Mouse (Mus musculus): ENCODE data around the gene Olfr68. TPM values are rescaled to one million over a fixed set of nuclear protein-coding genes. Genes with fewer than 3 reads are reported as not detected.
"Not testable (repeated sequence)": the region's sequence is repeated elsewhere in the genome, so short reads cannot be mapped to it uniquely, and the experiment has no call there.

Gene Olfr68
- polyA plus RNA-seq, 2 experiments = 0.02 TPM; not detected in 1

- WGBS (ENCODE audit: insufficient replicate concordance) = 30% methylated on average over 2 of the region's 2 CpGs
- peak overlapping the region; percentile 94 for H3K27ac ChIP-seq
- H3K4me2 ChIP-seq (ENCODE audit: low read depth) = peak overlapping the region; percentile 40
- not testable (repeated sequence) for H3K9me3 ChIP-seq (ENCODE audit: control insufficient read depth, low read length); H3K27me3 ChIP-seq (ENCODE audit: control insufficient read depth, insufficient read depth, low read length); DNase-seq (ENCODE audit: low read depth in 3 of 3, low spot score in 3 of 3); H3K36me3 ChIP-seq (replicated peaks; ENCODE audit: control insufficient read depth, insufficient read depth, low read depth); ATAC-seq (ENCODE audit: insufficient read depth); H3K4me3 ChIP-seq (ENCODE audit: insufficient read depth in 1 of 2, low read depth in 2 of 2, low read length in 2 of 2)
- TF ChIP-seq EP300 (IDR thresholded peaks at IDR 0.05; ENCODE audit: low read depth) = peak; percentile 65
- H3K9ac ChIP-seq (replicated peaks) = peak overlapping the region; percentile 38
- peaks cover 18 to 24% of the 10 kb centered on the region in 2 experiments for H3K4me1 ChIP-seq (replicated peaks; ENCODE audit: control insufficient read depth in 2 of 2, insufficient read depth in 2 of 2, low read length in 1 of 2)
These were observed 28.6 kb upstream of the Olfr68 start for GRCm38 (mm10) chr7:103808120-103808519.

- WGBS (ENCODE audit: insufficient replicate concordance) = 59% methylated on average over 1 of the region's 1 CpGs
- Histone ChIP-seq H3K36me3 (replicated peaks; ENCODE audit: control insufficient read depth, insufficient read depth, low read depth) (no peaks in the 10 kb centered on the region; the same call in 1 of the 2 replicates), H3K4me1 (replicated peaks; ENCODE audit: control insufficient read depth in 2 of 2, insufficient read depth in 2 of 2, low read length in 1 of 2) (peaks cover 18 to 24% of the 10 kb centered on the region in 2 experiments), H3K4me3 (ENCODE audit: insufficient read depth in 1 of 2, low read depth in 2 of 2, low read length in 2 of 2) (no peak overlapping the region), H3K27ac (peak overlapping the region; percentile 76), H3K9ac (replicated peaks) (peak overlapping the region; percentile 28), H3K4me2 (ENCODE audit: low read depth) (no peak overlapping the region), H3K27me3 (ENCODE audit: control insufficient read depth, insufficient read depth, low read length) (no peaks in the 10 kb centered on the region), H3K9me3 (ENCODE audit: control insufficient read depth, low read length) (no peaks in the 10 kb centered on the region)
- DNase-seq (ENCODE audit: low read depth in 3 of 3, low spot score in 3 of 3) (peak in 1 of 3 experiments; percentile 74), ATAC-seq (ENCODE audit: insufficient read depth) (no peak)
- peak; percentile 82 for TF ChIP-seq CTCF (IDR thresholded peaks at IDR 0.05; ENCODE audit: low read depth)
- no peak for TF ChIP-seq EP300 (IDR thresholded peaks at IDR 0.05; ENCODE audit: low read depth)
These were observed 27.4 kb upstream of the Olfr68 start for GRCm38 (mm10) chr7:103806856-103807255.

GRCm38 (mm10) chr7:103792669-103793388 lies 13.3 kb upstream of the Olfr68 start:
- Histone ChIP-seq H3K9ac (replicated peaks) (no peak overlapping the region; the same call in 1 of the 2 replicates), H3K27ac (no peak overlapping the region), H3K4me1 (replicated peaks; ENCODE audit: control insufficient read depth in 2 of 2, insufficient read depth in 2 of 2, low read length in 1 of 2) (peaks cover 0 to 6% of the 10 kb centered on the region in 2 experiments; a peak in 2 of 4 replicates), H3K36me3 (replicated peaks; ENCODE audit: control insufficient read depth, insufficient read depth, low read depth) (no peaks in the 10 kb centered on the region), H3K4me3 (ENCODE audit: insufficient read depth in 1 of 2, low read depth in 2 of 2, low read length in 2 of 2) (no peak overlapping the region), H3K9me3 (ENCODE audit: control insufficient read depth, low read length) (no peaks in the 10 kb centered on the region), H3K27me3 (ENCODE audit: control insufficient read depth, insufficient read depth, low read length) (no peaks in the 10 kb centered on the region), H3K4me2 (ENCODE audit: low read depth) (no peak overlapping the region)
- TF ChIP-seq CTCF (IDR thresholded peaks at IDR 0.05; ENCODE audit: low read depth) (peak; percentile 55; the same call in 1 of the 2 replicates), EP300 (IDR thresholded peaks at IDR 0.05; ENCODE audit: low read depth) (peak; percentile 76)
- 7% methylated on average over 4 of the region's 4 CpGs for WGBS (ENCODE audit: insufficient replicate concordance)
- peak in 1 of 3 experiments; percentile 73 for DNase-seq (ENCODE audit: low read depth in 3 of 3, low spot score in 3 of 3)
- ATAC-seq (ENCODE audit: insufficient read depth) = peak; percentile 91

- Histone ChIP-seq H3K4me2 (ENCODE audit: low read depth) (no peak within 1 kb of the TSS), H3K27ac (no peak within 1 kb of the TSS), H3K36me3 (replicated peaks; ENCODE audit: control insufficient read depth, insufficient read depth, low read depth) (no peaks in the 10 kb centered on the region), H3K27me3 (ENCODE audit: control insufficient read depth, insufficient read depth, low read length) (no peaks in the 10 kb centered on the region), H3K4me1 (replicated peaks; ENCODE audit: control insufficient read depth in 2 of 2, insufficient read depth in 2 of 2, low read length in 1 of 2) (peaks cover 0 to 6% of the 10 kb centered on the region in 2 experiments; a peak in 2 of 4 replicates), H3K4me3 (ENCODE audit: insufficient read depth in 1 of 2, low read depth in 2 of 2, low read length in 2 of 2) (no peak within 1 kb of the TSS), H3K9me3 (ENCODE audit: control insufficient read depth, low read length) (no peaks in the 10 kb centered on the region), H3K9ac (replicated peaks) (no peak within 1 kb of the TSS; the same call in 1 of the 2 replicates)
- no peak for TF ChIP-seq CTCF (IDR thresholded peaks at IDR 0.05; ENCODE audit: low read depth)
- no peak for DNase-seq (ENCODE audit: low read depth in 3 of 3, low spot score in 3 of 3)
- ATAC-seq (ENCODE audit: insufficient read depth) = no peak
- 62% methylated on average over 3 of the region's 3 CpGs for WGBS (ENCODE audit: insufficient replicate concordance)
These were observed 12.2 kb upstream of the Olfr68 start, which contains the start of gene Olfr67 for GRCm38 (mm10) chr7:103791721-103792120. Olfr67 (minus strand) TSS chr7:103791821.

- H3K4me2 ChIP-seq (ENCODE audit: low read depth); H3K9me3 ChIP-seq (ENCODE audit: control insufficient read depth, low read length); H3K4me1 ChIP-seq (replicated peaks; ENCODE audit: control insufficient read depth in 2 of 2, insufficient read depth in 2 of 2, low read length in 1 of 2); H3K36me3 ChIP-seq (replicated peaks; ENCODE audit: control insufficient read depth, insufficient read depth, low read depth); H3K27ac ChIP-seq; H3K9ac ChIP-seq (replicated peaks); H3K4me3 ChIP-seq (ENCODE audit: insufficient read depth in 1 of 2, low read depth in 2 of 2, low read length in 2 of 2); H3K27me3 ChIP-seq (ENCODE audit: control insufficient read depth, insufficient read depth, low read length): not testable (repeated sequence)
- peak in 2 of 3 experiments; percentile 38 for DNase-seq (ENCODE audit: low read depth in 3 of 3, low spot score in 3 of 3)
- 26% methylated on average over 4 of the region's 4 CpGs for WGBS (ENCODE audit: insufficient replicate concordance)
- TF ChIP-seq EP300 (IDR thresholded peaks at IDR 0.05; ENCODE audit: low read depth) = peak; percentile 57
- peak; percentile 92 for ATAC-seq (ENCODE audit: insufficient read depth)
These were observed 1.8 kb downstream of the Olfr68 start for GRCm38 (mm10) chr7:103777652-103778051.
